Mouse (Mus musculus): ENCODE results near the gene Vmo1.
"Not testable (repeated sequence)": the region's sequence is repeated elsewhere in the genome, so short reads cannot be mapped to it uniquely, and the experiment has no call there.

The Vmo1 gene

DNA sequence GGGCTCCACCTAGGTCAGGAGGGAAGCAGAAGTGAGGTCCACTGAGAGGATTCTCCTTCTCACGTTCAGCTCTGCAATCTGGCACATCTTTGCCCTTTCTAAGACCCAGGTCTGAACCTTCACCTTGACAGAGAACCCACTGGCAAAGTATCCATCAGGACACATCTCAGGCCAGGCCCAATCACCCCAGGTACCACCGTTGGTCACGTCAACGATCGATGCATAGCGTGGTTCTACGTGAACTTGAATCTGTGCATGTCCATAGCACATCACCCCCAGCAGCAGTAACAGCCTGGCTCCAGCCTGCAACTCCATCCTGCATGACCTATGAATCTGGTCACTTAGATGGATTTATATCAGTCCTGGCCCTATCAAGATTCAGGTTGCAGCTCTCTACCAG, at the start of gene Vmo1:
Gene Vmo1 (minus strand): TSS at position 329 of the 400 bp plus-strand sequence.
- DNase-seq (ENCODE audit: low spot score) = no peak

DNA sequence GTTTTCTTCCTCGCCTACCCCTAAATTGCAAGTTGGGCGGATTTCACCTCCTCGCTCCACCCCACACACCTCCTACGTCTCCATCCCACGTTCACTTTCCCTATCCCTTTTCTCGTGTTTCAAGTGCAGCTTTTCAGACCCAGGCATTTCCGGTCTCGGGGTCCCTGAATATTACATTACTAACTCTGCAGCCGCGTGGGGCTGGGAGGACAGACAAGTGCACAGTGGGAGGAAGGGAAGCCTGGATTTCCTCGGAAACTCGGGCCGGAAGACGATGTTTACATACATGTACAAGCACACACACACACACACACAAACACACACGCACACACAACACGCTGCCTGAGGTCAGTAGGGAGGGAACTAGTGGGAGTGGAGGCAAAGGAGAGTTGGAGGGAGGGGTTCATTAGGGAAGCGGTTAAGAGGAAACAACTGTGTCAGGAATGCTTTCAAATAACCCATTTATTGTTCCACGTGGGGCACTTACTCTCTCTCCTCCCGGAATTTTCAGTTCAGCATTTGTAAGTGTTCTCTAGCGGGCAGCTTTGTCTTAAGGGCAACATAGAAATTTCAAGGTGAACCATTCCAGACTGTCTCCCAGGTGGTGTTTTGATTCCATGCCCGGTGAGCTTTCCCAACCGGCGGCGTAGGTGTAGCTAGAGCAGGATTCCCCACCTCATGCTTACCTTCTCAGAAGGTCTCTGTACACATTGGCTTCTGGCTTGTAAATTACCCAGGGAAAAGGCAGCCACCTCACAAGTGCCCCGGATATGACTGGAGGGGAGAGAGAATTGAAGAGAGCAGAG, 49.3 kb upstream of the Vmo1 start:
- DNase-seq (ENCODE audit: low spot score) = peak; percentile 49

DNA sequence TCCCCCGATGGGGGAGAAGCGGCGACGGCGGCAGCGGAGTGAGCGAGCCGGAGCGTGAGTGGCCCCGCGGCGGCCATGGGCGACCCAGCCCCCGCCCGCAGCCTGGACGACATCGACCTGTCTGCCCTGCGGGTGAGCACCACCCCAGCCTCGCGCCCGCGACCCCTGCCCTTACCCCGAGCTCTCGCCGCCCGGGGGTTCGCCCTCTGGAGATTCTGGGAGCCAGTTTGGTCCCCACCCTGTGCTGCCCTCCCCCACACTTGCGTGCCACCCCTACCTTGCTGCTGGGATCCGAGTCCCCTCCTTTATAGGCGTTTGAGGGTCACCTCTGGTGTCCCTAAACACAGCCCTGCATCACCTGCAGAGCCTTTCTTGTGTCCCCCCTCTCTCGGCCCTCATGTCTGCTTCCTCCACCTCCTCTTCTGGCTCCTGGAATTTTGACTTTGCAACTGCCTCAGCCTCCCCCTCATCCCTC, 48.6 kb upstream of the Vmo1 start:
- no peak for DNase-seq (ENCODE audit: low spot score)

DNA sequence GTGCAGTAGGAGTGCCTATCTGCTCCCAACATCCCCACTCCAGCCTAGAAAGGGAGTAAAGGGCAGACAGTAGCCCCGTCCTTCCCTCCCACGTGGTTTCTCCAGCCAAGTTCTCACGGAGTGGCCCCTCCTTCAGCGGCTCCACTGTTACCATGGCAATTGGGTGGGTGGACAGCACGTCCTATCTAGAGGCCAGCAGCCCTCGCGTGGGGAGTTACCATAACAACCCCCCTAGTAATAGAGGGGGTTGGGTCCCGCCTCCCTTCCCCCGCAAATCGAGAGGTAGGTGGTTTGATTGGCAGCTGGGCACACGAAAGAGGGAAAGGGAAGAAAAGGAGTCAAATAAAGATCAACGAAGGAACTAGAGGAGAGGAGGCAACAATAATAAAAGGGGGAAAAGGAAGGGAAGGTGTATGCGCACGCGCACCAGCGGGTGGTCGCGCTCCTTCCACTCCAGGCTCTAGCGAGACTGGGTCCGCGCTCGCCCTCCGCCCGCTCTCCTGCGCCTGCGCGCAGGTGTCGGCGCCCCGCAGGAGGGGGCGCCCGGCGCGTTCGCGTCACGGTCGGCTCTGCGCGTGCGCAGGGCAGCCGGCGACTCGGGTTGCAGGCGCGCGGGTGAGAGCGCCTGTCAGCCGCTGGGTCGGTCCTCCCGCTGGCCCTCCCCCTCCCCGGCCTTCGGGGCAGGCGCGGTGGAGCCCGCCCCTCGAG, 48.0 kb upstream of the Vmo1 start, which contains the start of gene Mink1:
Gene Mink1 (plus strand): TSS at position 595 of the 708 bp plus-strand sequence.
- DNase-seq (ENCODE audit: low spot score) = peak; percentile 91

DNA sequence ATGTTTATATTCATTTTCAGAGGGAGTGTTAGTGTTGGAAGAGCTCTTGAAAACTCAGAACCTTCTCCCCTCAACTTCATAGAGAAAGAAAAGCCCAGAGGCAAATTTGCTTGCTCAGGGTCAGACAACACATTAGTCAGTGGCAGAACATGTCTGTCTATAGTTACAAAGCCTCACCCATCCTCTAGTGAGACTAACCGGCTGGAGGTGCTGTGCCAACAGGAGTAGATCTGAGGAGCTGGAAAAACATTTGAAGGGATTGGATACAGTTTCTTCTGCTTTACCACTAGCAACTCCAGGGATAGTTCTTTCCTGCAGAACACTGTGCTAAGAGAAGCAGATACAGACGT, 47.5 kb upstream of the Vmo1 start:
- no peak for DNase-seq (ENCODE audit: low spot score)

DNA sequence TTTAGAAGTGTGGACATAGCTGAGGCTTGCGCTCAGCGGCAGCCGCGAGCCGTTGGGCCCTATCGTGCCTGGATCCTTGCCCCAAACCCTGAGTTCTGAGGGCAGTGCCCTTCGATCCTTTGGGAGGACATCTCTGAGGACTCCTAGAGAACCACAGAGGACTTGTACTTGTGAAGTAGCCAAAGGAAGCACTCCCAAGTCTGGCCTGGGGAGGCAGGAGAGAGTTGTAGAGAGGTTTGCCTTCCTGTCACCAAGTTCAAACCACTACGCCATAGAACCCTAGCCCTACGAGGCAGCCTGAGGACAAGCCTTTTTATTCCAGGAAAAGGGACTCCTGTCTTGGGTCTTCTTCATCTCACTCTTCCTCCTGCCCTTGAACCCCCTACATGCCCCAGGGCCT, 43.1 kb upstream of the Vmo1 start:
- DNase-seq (ENCODE audit: low spot score) = no peak

DNA sequence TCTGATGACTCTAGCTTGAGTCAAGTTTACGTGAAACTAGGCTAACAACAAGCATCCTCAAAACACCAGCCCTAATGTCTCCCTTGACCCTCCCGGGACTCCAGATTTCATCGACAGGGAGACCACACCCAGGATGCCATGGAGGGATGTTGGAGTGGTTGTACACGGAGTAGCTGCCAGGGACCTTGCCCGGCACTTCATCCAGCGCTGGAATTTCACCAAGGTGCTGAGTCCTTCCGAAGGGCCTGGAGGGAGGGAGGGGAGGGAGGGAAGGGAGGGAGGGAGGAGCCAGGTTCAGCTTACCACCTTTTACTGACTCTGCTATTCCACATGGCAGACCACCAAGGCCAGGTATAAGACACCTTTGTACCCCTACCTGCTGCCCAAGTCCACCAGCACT, 39.5 kb upstream of the Vmo1 start:
- DNase-seq (ENCODE audit: low spot score) = no peak

DNA sequence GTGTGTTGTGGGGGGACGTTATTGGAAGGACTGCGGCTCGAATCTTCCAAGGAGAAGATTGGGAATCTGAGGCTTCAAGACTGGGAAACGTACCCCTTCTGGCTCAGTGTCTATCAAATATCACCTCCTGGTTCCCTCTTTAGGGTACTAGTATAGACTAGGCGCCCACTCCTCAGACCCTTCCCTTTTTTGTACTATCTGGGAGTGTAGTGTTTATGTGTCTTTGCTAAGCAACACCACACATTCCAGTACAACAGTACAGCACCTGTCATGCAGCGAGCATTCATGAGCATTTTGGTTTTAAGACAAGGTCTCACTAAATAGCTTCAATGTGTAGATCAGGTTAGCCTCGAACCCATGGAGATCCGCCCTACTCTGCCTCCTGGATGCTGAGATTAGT, 37.1 kb upstream of the Vmo1 start:
- DNase-seq (ENCODE audit: low spot score) = no peak

DNA sequence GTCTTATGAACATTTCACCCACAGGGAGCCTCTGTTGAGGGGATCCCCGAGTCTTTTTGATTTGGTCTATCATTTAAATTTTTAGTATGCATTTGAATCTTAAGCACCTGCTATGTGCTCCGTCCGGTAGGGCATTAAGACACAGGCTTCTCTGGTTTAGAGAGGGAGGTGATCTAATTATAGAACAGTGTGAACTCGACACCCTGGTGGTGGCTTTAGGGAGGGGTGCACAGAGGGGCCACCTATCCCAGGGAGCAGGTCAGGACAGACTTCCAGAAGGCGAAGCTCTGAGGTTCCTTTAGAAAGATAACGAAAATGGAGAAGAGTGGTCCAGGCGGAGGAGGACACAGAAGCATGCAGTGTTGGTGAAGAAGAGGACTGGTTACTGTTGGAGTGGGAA, 30.1 kb upstream of the Vmo1 start:
- no peak for DNase-seq (ENCODE audit: low spot score)

DNA sequence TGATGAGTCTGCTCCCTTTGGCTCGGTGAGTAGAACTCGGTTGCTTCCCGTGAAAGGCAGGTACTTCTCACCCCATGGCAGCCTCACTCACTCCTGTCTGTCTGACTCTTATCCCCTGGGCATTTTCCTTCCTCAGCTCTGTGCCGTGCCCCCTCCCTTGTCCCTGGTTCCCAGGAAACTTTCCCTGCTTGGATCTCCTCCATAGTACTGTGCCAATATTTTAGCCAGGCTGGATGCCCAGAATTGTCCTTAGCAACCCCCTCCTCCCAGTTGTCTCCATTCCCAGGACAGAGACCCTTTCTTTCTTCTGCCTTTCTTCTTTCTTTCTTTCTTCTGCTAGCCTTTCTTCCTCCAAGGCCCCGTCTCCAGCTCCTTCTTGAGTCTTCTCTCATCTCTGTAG, 27.0 kb upstream of the Vmo1 start:
- no peak for DNase-seq (ENCODE audit: low spot score)

DNA sequence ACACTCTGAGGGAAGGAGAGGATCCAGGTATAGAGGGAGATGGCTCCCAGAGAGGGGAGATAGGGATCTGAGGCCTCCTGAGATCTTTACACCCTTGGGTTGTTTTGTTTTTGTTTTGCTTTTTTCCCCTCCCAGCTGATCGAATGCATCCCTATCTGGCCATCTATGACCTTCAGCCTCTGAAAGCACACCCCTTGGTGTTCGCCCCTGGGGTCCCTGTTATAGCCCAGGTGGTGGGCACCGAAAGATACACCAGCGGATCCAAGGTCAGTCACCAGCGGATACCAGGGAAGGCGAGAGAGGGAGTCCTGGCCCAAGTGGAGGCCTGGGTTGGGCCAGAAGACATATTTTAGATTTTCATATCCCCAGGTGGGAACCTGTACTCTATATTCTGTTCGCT, 26.5 kb upstream of the Vmo1 start:
- DNase-seq (ENCODE audit: low spot score) = no peak

DNA sequence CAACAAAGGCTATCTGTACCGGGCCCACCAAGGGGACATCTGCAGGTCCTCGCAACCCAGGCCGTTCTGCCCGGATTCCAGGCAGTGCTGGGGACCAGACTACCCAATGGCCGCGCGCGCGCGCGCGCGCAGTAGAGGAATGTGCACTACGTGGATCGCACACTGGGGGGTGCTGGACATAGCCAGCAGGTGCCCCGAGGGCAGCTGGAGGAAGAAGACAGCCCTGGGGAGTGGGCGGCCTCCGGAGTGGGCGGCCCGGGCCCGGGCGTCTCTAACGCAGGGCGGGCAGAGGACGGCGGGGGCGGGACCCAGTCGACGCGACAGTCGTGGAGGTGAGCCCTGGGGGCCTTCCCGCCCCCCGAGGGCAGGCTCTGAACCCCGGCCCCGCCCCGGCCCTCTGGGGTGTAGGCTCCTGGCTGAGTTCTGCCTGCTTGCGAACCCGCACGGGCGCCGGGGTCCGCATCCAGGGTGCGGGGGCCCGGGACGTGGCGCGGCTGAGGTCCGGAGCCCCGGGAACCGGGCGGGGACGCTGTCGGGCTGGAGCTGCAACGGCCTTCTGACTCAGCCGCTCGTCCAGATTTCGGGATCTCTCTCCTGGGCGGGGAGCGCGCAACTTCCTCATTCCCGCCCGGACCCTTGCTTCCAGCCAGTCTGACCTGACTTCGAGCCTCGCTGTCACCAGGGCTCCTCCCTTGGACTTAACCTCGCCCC, 25.6 kb upstream of the Vmo1 start, which contains the start of gene Pld2:
Gene Pld2 (plus strand): TSS at position 188 of the 711 bp plus-strand sequence.
- peak; percentile 92 for DNase-seq (ENCODE audit: low spot score)

DNA sequence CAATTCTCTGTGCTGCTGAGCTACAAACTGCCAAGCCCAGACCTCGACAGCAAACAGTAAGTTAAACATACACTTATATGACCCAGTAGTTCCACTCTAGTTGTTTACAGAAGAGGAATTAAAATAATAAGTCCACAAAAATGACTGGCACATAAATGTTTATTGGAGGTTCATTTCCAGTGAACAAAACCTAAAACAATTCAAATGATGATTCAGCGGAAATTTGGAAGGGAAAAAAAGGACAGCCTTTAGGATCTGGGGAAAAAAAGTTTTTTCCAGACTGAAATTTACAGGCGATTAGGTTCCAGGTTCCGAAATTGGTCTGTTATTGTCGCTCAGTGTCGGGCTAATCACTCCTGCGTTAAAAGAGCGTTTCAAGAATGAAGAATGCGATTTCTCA, 25.0 kb upstream of the Vmo1 start:
- DNase-seq (ENCODE audit: low spot score) = no peak

DNA sequence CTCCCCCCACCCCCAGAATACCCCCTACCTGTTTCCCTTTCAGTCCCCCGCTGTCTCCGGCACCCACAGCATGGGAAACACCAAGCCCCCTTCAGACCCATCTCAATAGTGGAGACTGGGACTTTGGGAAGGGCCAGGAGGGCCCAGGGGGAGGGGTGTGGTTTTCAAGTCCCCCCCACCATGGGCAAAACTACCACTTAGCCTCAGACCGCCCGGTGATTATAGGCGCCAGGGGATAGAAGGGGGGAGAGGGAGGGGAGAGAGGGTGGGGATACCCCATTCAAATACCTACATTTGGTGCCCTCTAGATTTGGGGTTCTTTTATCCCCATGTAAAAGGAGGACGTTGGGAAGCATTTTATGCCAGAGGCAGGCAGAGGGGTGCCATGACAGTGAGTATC, 18.4 kb upstream of the Vmo1 start, which contains the start of gene Gm40193:
Gene Gm40193 (minus strand): TSS at position 101 of the 400 bp plus-strand sequence.
- no peak for DNase-seq (ENCODE audit: low spot score)

DNA sequence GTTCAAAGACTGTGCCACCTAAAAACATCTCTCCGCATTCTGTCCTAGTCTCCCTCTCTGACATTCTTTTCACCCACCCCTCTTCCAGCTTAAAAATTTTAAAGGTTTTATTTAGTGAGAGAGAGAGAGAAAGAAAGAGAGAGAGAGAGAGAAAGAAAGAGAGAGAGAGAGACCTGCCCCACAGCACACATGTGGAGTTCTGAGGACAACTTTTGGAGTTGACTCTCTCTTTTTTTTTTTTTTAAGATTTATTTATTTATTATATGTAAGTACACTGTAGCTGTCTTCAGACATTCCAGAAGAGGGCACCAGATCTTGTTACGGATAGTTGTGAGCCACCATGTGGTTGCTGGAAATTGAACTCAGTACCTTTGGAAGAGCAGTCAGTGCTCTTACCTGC, 16.6 kb upstream of the Vmo1 start:
- not testable (repeated sequence) for DNase-seq (ENCODE audit: low spot score)

DNA sequence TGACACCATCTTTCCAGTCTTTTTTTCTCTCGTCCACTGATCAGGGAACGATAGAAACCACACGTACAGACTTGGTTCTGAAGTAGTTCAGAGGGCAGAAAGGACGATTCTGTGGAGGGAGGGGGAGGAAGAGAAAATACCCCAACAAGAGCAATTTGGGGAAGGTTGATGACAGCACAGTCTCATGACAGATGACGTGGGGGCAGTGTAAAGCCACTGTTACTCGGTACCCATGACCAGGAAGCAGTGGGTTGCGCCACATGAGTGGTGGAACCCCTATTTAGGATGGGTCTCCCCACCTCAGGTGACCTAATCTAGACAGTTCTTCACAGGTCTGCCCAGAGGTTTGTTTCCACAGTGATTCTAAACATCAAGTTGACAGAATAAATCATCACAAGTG, 14.2 kb upstream of the Vmo1 start:
- no peak for DNase-seq (ENCODE audit: low spot score)

DNA sequence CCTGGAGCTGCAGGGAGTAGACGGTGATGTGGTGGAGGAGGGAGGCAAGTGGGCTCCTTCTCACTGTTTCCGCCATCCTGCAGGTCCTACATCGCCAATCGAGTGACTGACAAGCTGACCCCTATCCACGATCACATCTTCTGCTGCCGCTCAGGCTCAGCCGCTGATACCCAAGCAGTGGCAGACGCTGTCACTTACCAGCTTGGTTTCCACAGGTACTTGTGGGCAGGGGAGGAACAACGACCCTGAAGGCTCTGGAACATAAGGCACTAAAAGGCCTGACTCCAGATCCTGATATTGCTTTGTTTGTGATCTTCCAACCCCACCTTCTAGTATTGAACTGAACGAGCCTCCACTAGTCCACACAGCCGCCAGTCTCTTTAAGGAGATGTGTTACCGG, 11.8 kb upstream of the Vmo1 start:
- DNase-seq (ENCODE audit: low spot score) = no peak

DNA sequence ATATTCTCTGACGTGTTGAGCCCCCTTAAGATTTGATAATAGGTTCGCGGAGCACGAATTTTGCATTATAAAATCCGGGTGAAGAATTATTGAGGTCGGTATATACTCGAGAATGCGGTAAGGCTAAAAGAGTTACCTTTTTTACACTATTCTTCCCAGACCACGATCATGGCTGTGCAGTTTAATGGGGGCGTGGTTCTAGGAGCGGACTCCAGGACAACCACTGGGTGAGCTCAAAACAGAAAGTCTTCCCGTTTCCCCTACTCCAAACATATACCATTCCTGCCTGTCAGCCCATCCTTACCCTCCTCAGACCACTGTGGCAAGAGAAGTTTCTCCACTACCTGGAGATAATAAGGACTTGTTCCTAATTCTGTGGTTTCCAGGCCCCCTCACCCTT, 11.3 kb upstream of the Vmo1 start:
- no peak for DNase-seq (ENCODE audit: low spot score)

DNA sequence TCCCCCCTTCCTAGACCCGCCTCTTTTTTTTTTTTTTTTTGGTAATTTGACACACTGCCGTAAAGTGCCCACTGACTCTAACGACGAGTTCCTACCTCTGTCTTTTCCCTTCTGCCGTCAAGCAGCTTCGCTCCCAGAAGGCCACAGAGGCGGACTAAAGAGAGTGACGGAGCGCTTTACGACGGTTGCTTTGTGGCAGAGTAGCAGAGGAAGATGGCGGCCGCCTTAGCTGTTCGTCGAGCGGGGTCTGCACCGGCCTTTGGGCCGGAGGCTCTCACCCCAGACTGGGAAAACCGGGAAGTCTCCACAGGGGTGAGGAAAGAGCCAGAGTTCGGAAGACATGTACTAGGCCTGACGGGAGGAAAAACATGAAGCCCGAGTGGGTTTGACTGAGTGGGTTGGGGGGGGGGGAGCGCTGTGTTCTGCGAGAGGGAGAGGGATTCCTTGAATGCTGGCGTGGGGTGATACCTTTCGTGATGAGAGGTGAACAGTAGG, 10.8 kb upstream of the Vmo1 start, which contains the start of gene Psmb6:
Gene Psmb6 (plus strand): TSS at position 184 of the 495 bp plus-strand sequence.
- DNase-seq (ENCODE audit: low spot score) = peak; percentile 90

DNA sequence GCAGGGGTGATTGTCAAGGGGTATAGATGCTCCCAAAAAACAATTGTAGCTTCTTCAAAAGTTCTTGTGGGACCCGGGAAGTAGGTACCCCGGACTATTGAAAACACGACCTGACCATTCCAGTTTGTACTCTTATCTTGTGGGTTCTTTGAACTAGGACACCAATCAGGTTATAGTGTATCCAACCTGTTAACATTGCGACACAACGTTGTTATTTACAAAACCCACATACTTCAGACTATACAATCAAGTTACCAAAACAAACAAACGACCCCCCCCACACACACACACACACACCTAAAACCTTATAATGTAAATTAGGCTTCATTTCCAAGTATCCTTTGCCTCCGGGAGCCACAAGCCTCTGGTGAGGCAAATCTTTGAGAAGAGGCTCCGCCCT, 10.4 kb upstream of the Vmo1 start:
- no peak for DNase-seq (ENCODE audit: low spot score)

DNA sequence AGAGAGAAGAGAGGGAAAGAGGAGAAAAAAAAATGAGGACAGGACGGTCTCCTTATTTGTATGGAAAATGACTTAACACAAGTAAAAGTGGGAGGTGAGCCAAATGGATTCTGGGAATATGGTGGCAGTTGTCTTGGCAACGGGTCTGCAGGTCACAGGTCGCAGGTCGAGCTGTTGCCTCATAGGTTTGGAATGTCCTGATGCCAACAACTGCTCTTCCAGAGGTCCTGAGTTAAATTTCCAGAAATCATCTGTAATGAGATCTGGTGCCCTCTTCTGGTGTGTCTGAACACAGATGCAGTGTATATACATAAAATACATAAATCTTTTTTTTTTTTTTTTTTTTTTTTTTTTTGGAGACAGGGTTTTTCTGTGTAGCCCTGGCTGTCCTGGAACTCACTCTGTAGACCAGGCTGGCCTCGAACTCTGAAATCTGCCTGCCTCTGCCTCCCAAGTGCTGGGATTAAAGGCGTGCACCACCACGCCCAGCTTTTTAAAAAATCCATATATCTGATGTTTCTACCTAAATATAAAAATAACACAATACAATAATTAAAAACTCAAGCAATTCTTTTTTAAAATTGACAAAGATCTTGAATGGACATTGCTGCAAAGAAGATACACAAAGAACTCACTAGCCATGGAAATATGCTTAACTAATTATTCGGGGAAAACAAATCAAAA, 9.0 kb upstream of the Vmo1 start:
- not testable (repeated sequence) for DNase-seq (ENCODE audit: low spot score)
